Mouse (Mus musculus) liver, postnatal 0 days (tissue): ENCODE data around the gene Chchd10. TPM values are rescaled to one million over a fixed set of nuclear protein-coding genes. Genes with fewer than 3 reads are reported as not detected.

Experiments
- ATAC-seq: fragments of 200-750 bp; cut with Nextera tagmentation; 2 replicates; pipeline ENCODE4 v1.8.0; 2017; ENCODE audit warnings: mild to moderate bottlenecking, moderate library complexity
- DNase-seq: peaks from one replicate; pipeline ENCODE4 v3.0.0-alpha.2; 2016
- H3K27ac ChIP-seq: fragments of 300-500 bp; sonication (generic); 2 replicates; pipeline ENCODE4 v1.5.1; 2014; ENCODE audit warnings: antibody characterized with exemption, moderate library complexity, mild to moderate bottlenecking, low read depth
- H3K27me3 ChIP-seq: fragments of 300-500 bp; sonication (generic); 2 replicates; pipeline ENCODE4 v1.6.1; 2014; ENCODE audit warnings: low read length, control low read depth, mixed read lengths; ENCODE audit not compliant: insufficient read depth
- H3K36me3 ChIP-seq: fragments of 300-500 bp; sonication (generic); replicated peaks from 2 replicates; pipeline ENCODE4 v1.6.1; 2014; ENCODE audit warnings: mild to moderate bottlenecking, control low read depth, low read length, moderate library complexity, mixed read lengths; ENCODE audit not compliant: insufficient read depth
- H3K4me1 ChIP-seq: fragments of 300-500 bp; sonication (generic); 2 replicates; pipeline ENCODE4 v1.6.1; 2014; ENCODE audit warnings: antibody characterized with exemption, mild to moderate bottlenecking, control low read depth; ENCODE audit not compliant: insufficient read depth
- H3K4me2 ChIP-seq: fragments of 300-500 bp; sonication (generic); 2 replicates; pipeline ENCODE4 v1.6.1; 2014; ENCODE audit warnings: low read depth, mild to moderate bottlenecking, low read length, moderate library complexity, mixed read lengths
- H3K4me3 ChIP-seq: fragments of 300-500 bp; sonication (generic); 2 replicates; pipeline ENCODE4 v1.5.1; 2014; ENCODE audit warnings: low read depth, low read length
- H3K9ac ChIP-seq: fragments of 300-500 bp; sonication (generic); replicated peaks from 2 replicates; pipeline ENCODE4 v1.6.1; 2014; ENCODE audit warnings: mild to moderate bottlenecking, moderate library complexity
- H3K9me3 ChIP-seq: fragments of 300-500 bp; sonication (generic); 2 replicates; pipeline ENCODE4 v1.6.1; 2016; ENCODE audit warnings: mild to moderate bottlenecking, control low read depth, low read length, mixed read lengths
- CTCF ChIP-seq: sonication (generic); IDR thresholded peaks from 2 replicates; pipeline ENCODE4 v1.5.1; 2016; ENCODE audit warnings: antibody characterized with exemption, low read depth
- EP300 ChIP-seq: IDR thresholded peaks from 2 replicates; pipeline ENCODE4 v1.6.1; 2016; ENCODE audit warnings: antibody characterized with exemption, low read depth, mild to moderate bottlenecking
- WGBS: fragments of 180-500 bp; shearing (Covaris S2); extraction: QIAGEN DNeasy Blood & Tissue Kit; methylation state at CpG from one replicate; pipeline ENCODE4 v1.1.7; 2014; ENCODE audit not compliant: insufficient replicate concordance; 5-methylcytosine and 5-hydroxymethylcytosine counted together
- polyA plus RNA-seq: library from polyadenylated mRNA; unstranded; fragments of >200 nt; fragmentation: Nextera tagmentation; extraction: Ambion mirVana; gene quantifications from 2 replicates; pipeline ENCODE4 v1.2.1, GENCODE M21; 2015

Chchd10 gene
- polyA plus RNA-seq, 1 experiment from 2014 or later = 1,168 TPM

- Histone ChIP-seq H3K9me3 (no peaks in the 10 kb centered on the region), H3K36me3 (no peaks in the 10 kb centered on the region)
Measured at GRCm38 (mm10) chr10:75945213-75945612, 12.3 kb downstream of the Chchd10 start.

GRCm38 (mm10) chr10:75945896-75946295 is 13.0 kb downstream of the Chchd10 start:
- DNase-seq = no peak
- no peak overlapping the region for H3K4me3 ChIP-seq
- no peak overlapping the region for H3K27ac ChIP-seq
- no peak for ATAC-seq
- 73% methylated on average over 7 of the region's 7 CpGs for WGBS
- H3K4me1 ChIP-seq = no peaks in the 10 kb centered on the region; the same call in 1 of the 2 replicates
- H3K9me3 ChIP-seq = no peaks in the 10 kb centered on the region
- no peaks in the 10 kb centered on the region for H3K36me3 ChIP-seq
- peaks cover 9% of the 10 kb centered on the region; the same call in 1 of the 2 replicates for H3K27me3 ChIP-seq
- H3K9ac ChIP-seq = no peak overlapping the region
- TF ChIP-seq CTCF = no peak
- TF ChIP-seq EP300 = no peak
- H3K4me2 ChIP-seq = no peak overlapping the region

More at GRCm38 (mm10) chr10:75945213-75945612, 12.3 kb downstream of the Chchd10 start:
- TF ChIP-seq CTCF (no peak), EP300 (no peak)
- WGBS = 87% methylated on average over 7 of the region's 7 CpGs
- ATAC-seq (no peak), DNase-seq (no peak)
- H3K27me3 ChIP-seq = peaks cover 2% of the 10 kb centered on the region; the same call in 1 of the 2 replicates
- no peak overlapping the region for H3K9ac ChIP-seq
- no peak overlapping the region for H3K27ac ChIP-seq
- peaks cover 5% of the 10 kb centered on the region for H3K4me1 ChIP-seq
- H3K4me3 ChIP-seq = no peak overlapping the region
- H3K4me2 ChIP-seq = no peak overlapping the region

GRCm38 (mm10) chr10:75948079-75948478 is 15.1 kb downstream of the Chchd10 start:
- H3K9ac ChIP-seq = no peak overlapping the region
- TF ChIP-seq CTCF (no peak), EP300 (no peak)
- DNase-seq (no peak), ATAC-seq (no peak)
- H3K27me3 ChIP-seq = peaks cover 9% of the 10 kb centered on the region; the same call in 1 of the 2 replicates
- no peaks in the 10 kb centered on the region for H3K36me3 ChIP-seq
- H3K4me3 ChIP-seq = peak overlapping the region; percentile 32
- WGBS = 50% methylated on average over 5 of the region's 5 CpGs
- H3K4me1 ChIP-seq = no peaks in the 10 kb centered on the region; the same call in 1 of the 2 replicates
- no peak overlapping the region for H3K4me2 ChIP-seq
- no peak overlapping the region for H3K27ac ChIP-seq
- no peaks in the 10 kb centered on the region for H3K9me3 ChIP-seq

- ATAC-seq = peak; percentile 14; the same call in 1 of the 2 replicates
- peak overlapping the region; percentile 42 for H3K4me3 ChIP-seq
- H3K4me1 ChIP-seq = no peaks in the 10 kb centered on the region; the same call in 1 of the 2 replicates
- peak overlapping the region; percentile 39; the same call in 1 of the 2 replicates for H3K27ac ChIP-seq
- H3K9ac ChIP-seq = no peak overlapping the region
- DNase-seq = peak; percentile 62
- H3K4me2 ChIP-seq = peak overlapping the region; percentile 44
- peaks cover 9% of the 10 kb centered on the region; the same call in 1 of the 2 replicates for H3K27me3 ChIP-seq
- TF ChIP-seq CTCF = no peak
- no peaks in the 10 kb centered on the region for H3K36me3 ChIP-seq
- WGBS = 65% methylated on average over 22 of the region's 22 CpGs
- H3K9me3 ChIP-seq = no peaks in the 10 kb centered on the region
Measured at GRCm38 (mm10) chr10:75949053-75950045, 16.4 kb downstream of the Chchd10 start.

GRCm38 (mm10) chr10:75950791-75951210 is 17.9 kb downstream of the Chchd10 start:
- no peaks in the 10 kb centered on the region for H3K9me3 ChIP-seq
- no peaks in the 10 kb centered on the region; the same call in 1 of the 2 replicates for H3K4me1 ChIP-seq
- 0 out of 2 replicates have a peak overlapping the region, but pooled peaks have one; percentile 39 for H3K27ac ChIP-seq
- DNase-seq = peak; percentile 70
- H3K27me3 ChIP-seq = peaks cover 9% of the 10 kb centered on the region; the same call in 1 of the 2 replicates
- H3K36me3 ChIP-seq = no peaks in the 10 kb centered on the region
- H3K4me2 ChIP-seq = peak overlapping the region; percentile 70
- WGBS = 3% methylated on average over 23 of the region's 23 CpGs
- peak overlapping the region; percentile 42 for H3K4me3 ChIP-seq
- TF ChIP-seq CTCF (no peak), EP300 (no peak)
- H3K9ac ChIP-seq = peak overlapping the region; percentile 35
- peak; percentile 78 for ATAC-seq
